Mouse (Mus musculus) central nervous system, embryonic 11.5 days (tissue): ENCODE data around the gene Dis3l. TPM values are rescaled to one million over a fixed set of nuclear protein-coding genes. Genes with fewer than 3 reads are reported as not detected.

Source experiments
- polyA plus RNA-seq: library from polyadenylated mRNA; depleted of rRNA; stranded (reverse); fragments of >200 nt; gene quantifications from 2 replicates; pipeline ENCODE4 v1.2.3, GENCODE M21; 2012; rRNA removed

The Dis3l gene
- polyA plus RNA-seq, result 17.3 and 17.7 TPM in 2 replicates

GRCm38 (mm10) chr9:64341254-64341566 is at the start of gene Dis3l:
TSS of gene Dis3l (minus strand) at chr9:64341288.

DNA sequence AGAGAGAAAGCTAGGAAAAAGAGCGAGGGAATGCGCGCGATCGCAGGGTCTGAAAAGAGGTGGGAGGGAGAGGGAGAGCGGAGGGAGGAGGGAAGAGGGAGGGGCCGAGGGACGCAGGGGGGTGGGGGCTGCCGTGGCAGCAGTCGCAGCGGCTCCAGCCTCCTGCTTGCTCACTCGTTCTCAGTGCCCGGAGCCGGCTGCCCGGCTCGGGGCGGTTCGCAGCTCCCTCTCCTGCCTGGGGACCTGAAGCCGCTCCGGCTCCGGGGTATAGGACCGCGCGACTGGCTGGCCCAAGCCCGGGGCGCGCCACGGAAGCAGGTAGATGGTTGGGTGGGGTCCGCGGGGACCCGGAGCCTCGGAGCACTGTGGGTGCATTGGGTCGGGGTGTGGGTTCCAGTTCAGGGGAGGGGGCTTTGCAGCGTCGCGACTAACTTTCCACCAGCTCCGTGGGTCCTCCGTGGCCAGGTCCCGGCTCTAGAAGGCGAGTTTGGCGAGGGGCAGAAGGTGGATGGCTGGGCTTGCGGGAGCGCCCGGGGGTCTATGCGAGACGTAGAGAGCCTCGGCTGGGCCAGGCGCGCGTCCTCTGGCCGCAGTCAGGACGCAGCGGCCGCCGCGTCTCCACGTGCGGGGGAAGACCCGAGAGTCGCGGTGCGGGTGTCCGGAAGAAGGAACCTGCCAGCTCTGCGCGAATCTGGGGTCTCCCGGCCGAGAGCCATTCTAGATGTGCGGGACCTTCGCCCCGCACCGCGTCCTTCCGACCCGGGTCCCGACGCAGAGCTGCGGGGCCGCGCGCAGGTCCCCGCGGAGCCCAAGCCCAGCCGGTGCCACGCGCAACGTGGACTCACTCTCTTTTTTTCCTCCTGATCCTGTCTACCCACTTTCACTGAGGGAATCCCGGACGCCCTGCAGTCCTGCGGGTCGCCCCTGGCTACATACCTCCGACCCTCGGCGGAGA is 44.7 kb upstream of the Dis3l start, which contains the start of gene Megf11:
Gene Megf11, plus strand, starts transcription at position 116 of the 955 bp plus-strand sequence.

DNA sequence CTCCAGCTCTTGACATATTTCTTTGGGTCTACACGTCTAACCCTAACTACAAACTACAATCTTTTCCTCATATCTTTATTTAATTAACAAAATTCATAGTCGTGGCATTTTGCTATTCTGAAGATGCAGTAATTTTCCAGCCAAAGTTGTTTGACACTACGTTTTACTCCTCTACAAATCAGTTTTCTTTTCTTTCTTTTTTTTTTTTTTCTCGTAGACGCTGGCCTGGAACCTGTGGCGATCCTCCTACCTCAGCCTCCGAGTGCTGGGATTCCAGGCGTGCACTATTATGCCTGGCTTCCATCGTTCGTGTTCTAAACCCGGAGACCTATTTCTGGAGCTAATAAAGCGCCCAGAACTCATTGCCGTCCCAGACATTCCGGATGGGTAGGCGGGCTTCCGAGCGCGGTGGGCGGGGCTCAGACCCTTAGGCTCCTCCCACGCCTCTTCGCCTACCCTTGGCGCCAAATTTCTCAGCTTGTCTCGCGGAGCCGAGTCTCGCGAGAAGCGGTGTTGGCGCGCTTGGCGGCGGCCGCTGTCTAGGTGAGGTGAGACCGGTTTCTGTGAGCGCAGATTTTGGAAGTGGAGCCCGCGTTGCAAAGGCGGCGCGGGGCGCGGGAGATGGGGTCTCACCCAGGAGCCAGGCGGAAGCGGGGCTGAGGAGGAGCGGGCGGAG is 59.8 kb downstream of the Dis3l start, which contains the start of gene Tipin:
Gene Tipin, plus strand, starts transcription at position 477 of the 676 bp plus-strand sequence.

Other genes with a start within 250 kb of the Dis3l start
- gene Lctl, start 224.1 kb downstream of the Dis3l start, polyA plus RNA-seq, result 0.07 and 0.15 TPM in 2 replicates
- gene Zwilch, start 168.2 kb downstream of the Dis3l start, polyA plus RNA-seq, result 84.7 and 112 TPM in 2 replicates
- gene Rpl4, start 167.9 kb downstream of the Dis3l start, polyA plus RNA-seq, result 1,401 and 1,688 TPM in 2 replicates
- 23.2 and 28.4 TPM in 2 replicates for gene Snapc5, start 162.0 kb downstream of the Dis3l start, polyA plus RNA-seq
- gene Uchl4, start 106.1 kb downstream of the Dis3l start, polyA plus RNA-seq, result 0.10 TPM in 1 of 2 replicates, not detected in the other
- gene Map2k1, start 87.7 kb downstream of the Dis3l start, polyA plus RNA-seq, result 43.4 and 49.0 TPM in 2 replicates
- gene Tipin, start 59.7 kb downstream of the Dis3l start, polyA plus RNA-seq, result 145 and 194 TPM in 2 replicates
- gene Megf11, start 44.3 kb upstream of the Dis3l start, polyA plus RNA-seq, result 3.0 and 3.2 TPM in 2 replicates